Mouse (Mus musculus): ENCODE results near the gene Zbtb34. TPM values are rescaled to one million over a fixed set of nuclear protein-coding genes. Genes with fewer than 3 reads are reported as not detected.
A peak's percentile ranks its signal among the peaks of the same experiment; 100 is the strongest.

Zbtb34 gene
- 1 to 10 TPM; 8.5 to 9.5 TPM for total RNA-seq (2021)
- long read RNA-seq, experiment 1: 0 reads
- long read RNA-seq, experiment 2: 0 reads

- peak; percentile 65 to 86 for DNase-seq
Observed at GRCm38 (mm10) chr2:33430771-33431699, at the start of gene Zbtb34. Gene Zbtb34, minus strand, starts transcription at chr2:33431324.

DNA sequence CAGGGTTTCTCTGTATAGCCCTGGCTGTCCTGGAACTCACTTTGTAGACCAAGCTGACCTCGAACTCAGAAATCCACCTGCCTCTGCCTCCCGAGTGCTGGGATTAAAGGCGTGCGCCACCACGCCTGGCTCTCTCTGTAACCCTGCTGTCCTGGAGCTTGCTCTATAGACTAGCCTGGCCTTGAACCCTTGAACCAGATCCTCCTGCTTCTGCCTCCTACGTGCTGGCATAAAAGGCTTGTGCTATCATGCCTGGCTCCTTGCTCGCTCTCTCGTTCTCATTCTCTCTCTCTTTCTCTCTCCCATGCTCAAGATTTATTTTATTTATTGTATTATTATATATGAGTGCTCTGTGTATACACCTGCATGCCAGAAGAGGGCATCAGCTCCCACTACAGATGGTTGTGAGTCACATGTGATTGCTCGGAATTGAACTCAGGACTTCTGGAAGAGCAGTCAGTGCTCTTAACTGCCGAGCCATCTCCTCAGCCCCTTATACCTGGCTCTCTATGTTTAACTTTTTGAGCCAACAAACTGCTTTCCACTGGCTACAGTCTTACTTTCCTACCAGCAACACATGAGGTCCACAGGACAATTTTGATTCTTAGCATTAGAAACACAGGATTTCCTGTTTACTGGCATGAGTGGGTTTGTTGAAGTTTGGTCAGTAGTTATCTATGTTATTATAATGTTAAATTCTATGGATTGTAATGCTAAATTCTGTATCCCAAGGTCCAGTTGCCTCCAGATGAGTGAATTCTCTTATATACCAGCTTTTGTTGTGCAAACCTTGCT, 47.0 kb upstream of the Zbtb34 start:
- no peak for DNase-seq

GRCm38 (mm10) chr2:33475961-33476360, 44.8 kb upstream of the Zbtb34 start:
- DNase-seq: no peak

- peak; percentile 96 to 97 for DNase-seq
Observed at GRCm38 (mm10) chr2:33468466-33469097, 37.5 kb upstream of the Zbtb34 start, which contains the start of gene Zbtb43. Gene Zbtb43, minus strand, starts transcription at chr2:33468559.

DNA sequence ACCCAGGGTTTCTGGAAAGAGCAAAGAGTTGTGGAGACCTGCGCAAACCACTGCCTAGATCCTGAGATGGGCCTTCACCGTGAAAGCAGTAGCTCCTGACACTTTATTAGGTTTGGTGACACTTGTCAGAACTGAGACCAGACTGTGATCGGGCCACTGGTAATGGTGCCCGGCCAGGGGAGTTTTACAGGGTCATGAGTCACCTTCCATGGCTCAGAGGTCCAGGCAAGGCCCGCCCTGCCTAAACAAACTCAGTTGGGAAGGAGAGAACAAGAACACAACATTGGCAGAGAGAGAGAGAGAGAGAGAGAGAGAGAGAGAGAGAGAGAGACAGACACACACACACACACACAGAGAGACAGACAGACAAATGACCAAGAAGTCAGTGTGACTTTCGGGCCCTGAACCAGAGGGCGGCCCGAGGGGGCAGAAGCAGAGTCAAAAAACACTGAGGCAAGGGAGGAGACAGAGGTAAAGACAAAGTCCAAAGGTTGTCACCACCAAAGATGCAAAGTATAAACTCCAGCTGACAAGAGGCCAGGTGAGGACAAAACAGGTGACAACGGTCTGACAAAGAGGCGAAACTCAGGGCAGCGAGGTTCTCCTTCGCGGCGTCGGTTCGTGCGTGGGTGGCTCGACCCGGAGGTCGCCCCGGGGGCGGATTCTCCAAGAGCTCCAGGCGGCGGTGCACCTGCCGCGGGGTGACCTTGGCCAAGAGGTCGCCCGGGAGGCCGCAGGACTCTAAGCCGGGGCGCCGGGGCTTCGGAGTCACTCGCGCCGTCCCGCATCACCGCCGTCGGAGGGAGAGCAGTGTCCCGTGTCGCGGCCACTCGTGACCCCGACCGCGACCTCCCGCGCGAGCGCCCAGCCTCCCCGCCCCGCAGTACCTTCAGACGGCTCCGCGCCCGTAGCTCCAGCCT, 36.7 kb upstream of the Zbtb34 start:
- peak; percentile 65 to 66 for DNase-seq

- DNase-seq: peak; percentile 29 to 39
Observed at GRCm38 (mm10) chr2:33465966-33466365, 34.8 kb upstream of the Zbtb34 start.

DNA sequence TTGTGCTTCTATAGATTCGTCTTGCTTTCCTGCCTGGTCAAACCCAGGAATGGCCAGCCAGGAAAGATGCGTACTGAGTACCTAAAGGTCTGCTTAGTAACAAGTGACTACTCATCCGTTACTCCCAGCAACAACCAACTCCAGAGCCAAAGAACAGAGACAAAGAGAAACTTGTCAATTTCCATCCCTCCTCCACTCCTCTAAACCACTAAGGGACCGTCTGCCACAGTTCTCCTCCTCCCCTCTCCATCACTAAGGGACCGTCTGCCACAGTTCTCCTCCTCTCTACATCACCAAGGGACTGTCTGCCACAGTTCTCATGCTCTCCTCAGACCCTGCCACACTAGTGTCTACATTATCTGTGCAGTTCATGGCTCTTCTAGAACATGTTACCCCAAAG, 34.1 kb upstream of the Zbtb34 start:
- no peak for DNase-seq

DNA sequence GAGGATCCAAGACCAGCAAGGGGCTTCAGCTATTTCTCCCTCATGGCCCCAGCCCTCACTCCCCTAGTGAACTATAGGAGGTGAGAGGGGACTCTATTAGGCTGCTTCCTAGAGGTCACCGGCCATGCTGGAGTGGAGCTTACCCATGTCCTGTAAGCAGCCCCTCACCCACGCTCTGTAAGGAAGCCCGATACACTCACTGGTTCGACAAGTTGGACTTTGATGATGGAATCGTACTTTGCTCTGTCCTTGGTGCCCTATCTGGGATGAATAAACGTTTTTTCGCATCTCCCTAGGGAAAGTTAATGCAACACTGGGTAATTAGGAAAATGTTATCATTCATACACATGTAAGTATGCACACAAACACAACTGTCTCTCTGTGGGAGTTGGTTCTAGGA, 30.9 kb upstream of the Zbtb34 start:
- no peak for DNase-seq

DNA sequence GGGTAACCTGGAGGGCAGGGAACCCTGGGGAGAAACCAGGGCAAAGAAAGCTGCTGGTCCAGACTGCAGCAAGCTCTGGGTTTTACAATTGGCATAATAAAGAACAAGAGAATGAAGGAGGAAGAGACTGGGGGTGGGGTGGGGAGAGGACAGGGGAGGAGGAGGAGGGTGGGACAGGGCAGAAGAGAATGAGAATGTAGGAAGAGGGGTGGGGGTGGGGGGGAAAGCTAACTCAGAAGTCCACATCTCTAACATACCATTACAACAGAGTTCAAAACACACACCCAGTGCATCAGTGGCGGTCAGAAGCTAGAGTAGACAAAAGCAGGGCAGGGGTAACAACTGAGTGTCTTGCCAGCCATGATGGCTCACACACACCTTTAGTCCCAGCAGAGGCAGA, 29.9 kb upstream of the Zbtb34 start:
- DNase-seq: no peak

GRCm38 (mm10) chr2:33459660-33460059, 28.5 kb upstream of the Zbtb34 start:
- DNase-seq: no peak

GRCm38 (mm10) chr2:33456696-33457095, 25.6 kb upstream of the Zbtb34 start:
- no peak for DNase-seq

- no peak for DNase-seq
Observed at GRCm38 (mm10) chr2:33456242-33456641, 25.1 kb upstream of the Zbtb34 start.

- no peak for DNase-seq
Observed at GRCm38 (mm10) chr2:33455350-33455749, 24.2 kb upstream of the Zbtb34 start.

GRCm38 (mm10) chr2:33454816-33455215, 23.7 kb upstream of the Zbtb34 start:
- DNase-seq: peak; percentile 43 to 44

- no peak for DNase-seq
Observed at GRCm38 (mm10) chr2:33453476-33453875, 22.4 kb upstream of the Zbtb34 start.

DNA sequence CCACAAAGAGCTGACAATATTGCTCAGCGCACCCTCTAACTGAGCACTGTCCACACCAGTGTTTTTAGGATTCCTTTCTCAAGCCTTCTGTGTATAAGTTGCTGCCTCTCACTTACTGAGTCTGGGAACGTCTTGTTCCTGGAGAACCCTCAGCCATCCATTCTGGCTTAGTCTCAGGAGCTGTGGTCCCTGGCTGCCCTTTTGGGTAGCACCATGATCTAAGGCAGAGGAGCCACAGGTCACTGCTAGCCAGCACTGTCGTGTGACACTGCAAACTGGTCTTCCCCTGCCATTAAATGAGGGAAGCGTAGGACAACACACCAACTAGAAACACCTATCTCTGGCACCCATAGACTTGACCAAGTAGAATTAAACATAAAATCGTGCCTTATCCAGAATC, 21.6 kb upstream of the Zbtb34 start:
- DNase-seq: no peak

DNA sequence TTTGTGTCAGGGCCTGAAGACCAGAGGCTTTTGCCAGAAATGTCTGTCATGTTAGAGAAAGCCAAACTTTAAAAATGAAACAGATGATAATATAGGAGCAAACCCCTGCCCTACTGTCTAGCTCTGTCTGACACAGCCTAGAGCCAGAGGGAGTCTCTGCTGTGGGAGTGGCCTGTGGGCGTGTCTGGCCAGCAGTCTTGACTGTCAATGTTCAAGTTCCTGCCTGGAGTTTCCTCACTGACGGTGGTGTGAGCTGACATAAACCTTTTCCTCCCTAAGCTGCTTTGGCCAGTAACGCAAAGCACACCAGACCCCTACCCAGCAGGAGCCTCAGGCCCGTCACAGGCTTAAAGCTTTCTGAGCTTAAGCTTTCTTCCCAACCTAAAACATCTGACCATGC, 21.0 kb upstream of the Zbtb34 start:
- DNase-seq: peak; percentile 78 to 79

GRCm38 (mm10) chr2:33451038-33451978, 20.2 kb upstream of the Zbtb34 start:
- peak in 1 of 2 experiments; percentile 52 for DNase-seq

DNA sequence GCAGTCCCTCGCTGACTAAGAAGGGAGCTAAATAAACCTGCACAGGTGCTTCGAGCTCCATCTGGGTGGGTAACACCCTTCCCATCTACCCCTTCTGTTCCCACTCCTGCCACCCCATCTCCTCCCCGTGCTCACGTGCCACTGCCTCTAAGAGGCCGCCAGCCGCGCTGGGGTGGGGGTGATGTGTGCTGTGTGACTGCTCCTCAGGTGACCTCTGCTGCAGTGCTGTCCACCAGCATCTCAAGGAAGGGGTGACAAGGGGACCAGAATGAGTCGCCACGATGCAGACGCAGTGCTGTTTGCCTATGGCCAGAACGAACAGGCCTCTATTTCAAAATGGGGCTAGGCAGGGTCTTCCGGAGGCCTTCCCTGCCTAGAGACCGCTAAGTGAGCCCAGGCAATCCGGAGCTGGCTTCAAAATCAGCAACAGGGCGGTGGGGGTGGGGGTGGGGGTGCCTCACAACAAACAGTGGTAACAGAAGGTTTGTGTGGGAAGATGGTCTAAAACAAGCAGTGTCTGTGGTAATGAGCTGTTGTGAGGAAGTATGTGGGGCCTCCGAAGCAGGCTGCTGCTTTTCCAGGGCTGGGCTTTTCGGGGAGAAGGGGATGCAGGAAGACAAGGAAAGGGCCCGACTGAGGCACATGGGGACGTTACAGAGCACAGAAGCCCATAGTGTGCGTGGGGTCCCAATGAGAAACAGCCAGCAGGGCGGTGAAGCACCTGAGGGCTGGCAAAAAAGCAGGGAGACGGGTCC, 18.2 kb upstream of the Zbtb34 start:
- DNase-seq: no peak

Measured in adrenal gland, postnatal 36 days (tissue).